Mouse (Mus musculus) mammary gland, adult 2 months (tissue): ENCODE results near the gene Adi1. TPM values are rescaled to one million over a fixed set of nuclear protein-coding genes. Genes with fewer than 3 reads are reported as not detected.

ENCODE experiments used
- polyA plus RNA-seq: library from polyadenylated mRNA; depleted of rRNA; stranded (reverse); fragments of >200 nt; gene quantifications from 2 replicates; pipeline ENCODE4 v1.2.3, GENCODE M21; 2012; ENCODE audit warnings: low replicate concordance; rRNA removed

The Adi1 gene
- 12.2 and 28.6 TPM in 2 replicates for polyA plus RNA-seq

GRCm38 (mm10) chr12:28675121-28675924, at the start of gene Adi1:
TSS of gene Adi1 (plus strand) at chr12:28675231.

GRCm38 (mm10) chr12:28635535-28636476, 39.2 kb upstream of the Adi1 start, which contains the start of gene Rps7:
TSS of gene Rps7 (minus strand) at chr12:28635953.

GRCm38 (mm10) chr12:28649141-28650110, 25.6 kb upstream of the Adi1 start, which contains the start of gene Rnaseh1:
TSS of gene Rnaseh1 (plus strand) at chr12:28649602.

Other genes with a start within 250 kb of the Adi1 start
- gene Dcdc2c, start 122.8 kb upstream of the Adi1 start, polyA plus RNA-seq = not detected in 2 replicates
- 0.10 TPM in 1 of 2 replicates, not detected in the other for gene Allc, start 92.7 kb upstream of the Adi1 start, polyA plus RNA-seq
- 1.9 and 2.2 TPM in 2 replicates for gene Colec11, start 51.9 kb upstream of the Adi1 start, polyA plus RNA-seq
- 190 and 201 TPM in 2 replicates for gene Rps7, start 39.3 kb upstream of the Adi1 start, polyA plus RNA-seq
- gene Rnaseh1, start 25.6 kb upstream of the Adi1 start, polyA plus RNA-seq = 7.2 and 9.5 TPM in 2 replicates
- gene Trappc12, start 75.2 kb downstream of the Adi1 start, polyA plus RNA-seq = 23.3 and 28.1 TPM in 2 replicates
- 35.5 and 47.2 TPM in 2 replicates for gene Eipr1, start 76.6 kb downstream of the Adi1 start, polyA plus RNA-seq